Mouse (Mus musculus) bone marrow macrophage, adult 2 months (primary cell): ENCODE data around the gene Akap13.

Experiments
- CTCF ChIP-seq: IDR thresholded peaks from 2 replicates; pipeline ENCODE4 v1.5.1; 2012; ENCODE audit warnings: low read depth, mild to moderate bottlenecking, low read length, moderate library complexity
- POLR2A ChIP-seq: IDR thresholded peaks from 2 replicates; pipeline ENCODE4 v1.6.1; 2012; ENCODE audit warnings: mild to moderate bottlenecking, low read depth, low read length, borderline replicate concordance

DNA sequence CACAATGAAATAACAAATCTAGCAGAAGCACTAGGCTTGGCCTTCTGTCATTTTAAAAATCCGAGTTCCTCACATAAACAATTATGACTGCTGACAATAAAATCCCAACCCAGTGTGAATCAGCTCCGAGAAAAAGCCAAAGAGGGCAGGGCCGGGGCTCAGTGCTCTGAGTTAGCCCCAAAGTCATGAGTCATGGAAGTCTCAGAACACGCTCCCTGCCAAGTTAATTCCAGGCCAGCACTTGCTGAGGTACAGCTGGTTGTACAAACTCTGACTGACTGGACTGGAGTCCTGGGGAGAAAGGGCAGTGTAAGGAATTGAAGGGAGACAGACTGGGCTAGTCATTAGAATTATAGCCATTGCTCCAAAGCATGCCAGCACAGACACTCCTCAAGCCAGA, 28.0 kb upstream of the Akap13 start:
- no peak for TF ChIP-seq CTCF
- no peak for TF ChIP-seq POLR2A
